Mouse (Mus musculus) forebrain, embryonic 13.5 days (tissue): ENCODE data around the gene Skiv2l. TPM values are rescaled to one million over a fixed set of nuclear protein-coding genes. Genes with fewer than 3 reads are reported as not detected.

Source experiments
- ATAC-seq: fragments of 200-750 bp; cut with Nextera tagmentation; 2 replicates; pipeline ENCODE4 v1.8.0; 2017
- H3K27ac ChIP-seq: fragments of 300-500 bp; sonication (generic); 2 replicates; pipeline ENCODE4 v1.5.1; 2015; ENCODE audit warnings: inconsistent platforms, mild to moderate bottlenecking, moderate library complexity
- H3K27me3 ChIP-seq: fragments of 300-500 bp; sonication (generic); 2 replicates; pipeline ENCODE4 v1.6.1; 2015; ENCODE audit warnings: mild to moderate bottlenecking, inconsistent platforms
- H3K36me3 ChIP-seq: fragments of 300-500 bp; sonication (generic); 2 replicates; pipeline ENCODE4 v1.6.1; 2015; ENCODE audit warnings: mild to moderate bottlenecking, inconsistent platforms; ENCODE audit not compliant: poor library complexity, severe bottlenecking
- H3K4me1 ChIP-seq: fragments of 300-500 bp; sonication (generic); 2 replicates; pipeline ENCODE4 v1.6.1; 2015; ENCODE audit warnings: inconsistent platforms
- H3K4me2 ChIP-seq: fragments of 300-500 bp; sonication (generic); 2 replicates; pipeline ENCODE4 v1.6.1; 2015; ENCODE audit warnings: inconsistent platforms, mild to moderate bottlenecking, moderate library complexity
- H3K4me3 ChIP-seq: fragments of 300-500 bp; sonication (generic); 2 replicates; pipeline ENCODE4 v1.5.1; 2015; ENCODE audit warnings: mild to moderate bottlenecking, inconsistent platforms
- H3K9ac ChIP-seq: fragments of 300-500 bp; sonication (generic); 2 replicates; pipeline ENCODE4 v1.6.1; 2015; ENCODE audit warnings: mild to moderate bottlenecking, inconsistent platforms
- H3K9me3 ChIP-seq: fragments of 300-500 bp; sonication (generic); replicated peaks from 2 replicates; pipeline ENCODE4 v1.6.1; 2016; ENCODE audit warnings: inconsistent platforms
- WGBS: fragments of 180-500 bp; shearing (Covaris S2); methylation state at CpG from one replicate; pipeline ENCODE4 v1.1.7; 2015; 5-methylcytosine and 5-hydroxymethylcytosine counted together
- polyA plus RNA-seq: library from polyadenylated mRNA; unstranded; fragments of >200 nt; fragmentation: Nextera tagmentation; extraction: Ambion mirVana; gene quantifications from 2 replicates; pipeline ENCODE4 v1.2.1, GENCODE M21; 2015

Skiv2l gene
- polyA plus RNA-seq, 1 experiment from 2014 or later = 50.1 TPM

- H3K4me3 ChIP-seq = no peak overlapping the region
- peaks cover 21% of the 10 kb centered on the region for H3K4me1 ChIP-seq
- H3K9ac ChIP-seq = no peak overlapping the region
- H3K9me3 ChIP-seq = no peaks in the 10 kb centered on the region
- ATAC-seq = no peak
- H3K27ac ChIP-seq = no peak overlapping the region
- 96% methylated on average over 2 of the region's 2 CpGs for WGBS
- H3K4me2 ChIP-seq = no peak overlapping the region
- H3K27me3 ChIP-seq = no peaks in the 10 kb centered on the region
- peaks cover 10% of the 10 kb centered on the region for H3K36me3 ChIP-seq
Observed at GRCm38 (mm10) chr17:34891377-34891776, 41.4 kb upstream of the Skiv2l start.

- no peak overlapping the region for H3K9ac ChIP-seq
- peaks cover 10% of the 10 kb centered on the region for H3K4me1 ChIP-seq
- H3K4me2 ChIP-seq = no peak overlapping the region
- no peaks in the 10 kb centered on the region for H3K27me3 ChIP-seq
- H3K9me3 ChIP-seq = no peaks in the 10 kb centered on the region
- no peaks in the 10 kb centered on the region for H3K36me3 ChIP-seq
- WGBS = 87% methylated on average over 12 of the region's 12 CpGs
- no peak overlapping the region for H3K4me3 ChIP-seq
- no peak for ATAC-seq
- H3K27ac ChIP-seq = no peak overlapping the region
Observed at GRCm38 (mm10) chr17:34890074-34890743, 40.2 kb upstream of the Skiv2l start.

GRCm38 (mm10) chr17:34887942-34888341 is 37.9 kb upstream of the Skiv2l start:
- no peak overlapping the region for H3K27ac ChIP-seq
- no peaks in the 10 kb centered on the region for H3K36me3 ChIP-seq
- H3K4me1 ChIP-seq = no peaks in the 10 kb centered on the region
- H3K4me3 ChIP-seq = no peak overlapping the region
- no peak overlapping the region for H3K4me2 ChIP-seq
- H3K27me3 ChIP-seq = no peaks in the 10 kb centered on the region
- 87% methylated on average over 5 of the region's 5 CpGs for WGBS
- no peak for ATAC-seq
- no peaks in the 10 kb centered on the region for H3K9me3 ChIP-seq
- no peak overlapping the region for H3K9ac ChIP-seq

- ATAC-seq = no peak
- Histone ChIP-seq H3K36me3 (no peaks in the 10 kb centered on the region), H3K9ac (no peak overlapping the region), H3K4me1 (no peaks in the 10 kb centered on the region), H3K27me3 (peaks cover 10% of the 10 kb centered on the region; the same call in 1 of the 2 replicates), H3K27ac (no peak overlapping the region), H3K4me2 (no peak overlapping the region), H3K4me3 (no peak overlapping the region), H3K9me3 (no peaks in the 10 kb centered on the region)
- 89% methylated on average over 3 of the region's 3 CpGs for whole genome bisulfite sequencing
Observed at GRCm38 (mm10) chr17:34885615-34886014, 35.6 kb upstream of the Skiv2l start.

GRCm38 (mm10) chr17:34884704-34885103 is 34.7 kb upstream of the Skiv2l start:
- Histone ChIP-seq H3K4me2 (no peak overlapping the region), H3K27ac (no peak overlapping the region), H3K27me3 (peaks cover 10% of the 10 kb centered on the region; the same call in 1 of the 2 replicates), H3K4me3 (no peak overlapping the region), H3K36me3 (no peaks in the 10 kb centered on the region), H3K4me1 (no peaks in the 10 kb centered on the region), H3K9ac (no peak overlapping the region), H3K9me3 (no peaks in the 10 kb centered on the region)
- ATAC-seq = no peak
- 87% methylated on average over 6 of the region's 6 CpGs for WGBS

GRCm38 (mm10) chr17:34883332-34883731 is 33.3 kb upstream of the Skiv2l start:
- H3K9ac ChIP-seq = no peak overlapping the region
- WGBS = 65% methylated on average over 3 of the region's 3 CpGs
- no peaks in the 10 kb centered on the region for H3K36me3 ChIP-seq
- H3K4me3 ChIP-seq = no peak overlapping the region
- no peak overlapping the region for H3K27ac ChIP-seq
- H3K4me1 ChIP-seq = no peaks in the 10 kb centered on the region
- no peak overlapping the region for H3K4me2 ChIP-seq
- peaks cover 10% of the 10 kb centered on the region; the same call in 1 of the 2 replicates for H3K27me3 ChIP-seq
- no peak for ATAC-seq
- no peaks in the 10 kb centered on the region for H3K9me3 ChIP-seq

- Histone ChIP-seq H3K4me1 (no peaks in the 10 kb centered on the region), H3K9me3 (no peaks in the 10 kb centered on the region), H3K36me3 (no peaks in the 10 kb centered on the region), H3K27ac (no peak within 1 kb of the TSS), H3K4me2 (no peak within 1 kb of the TSS), H3K27me3 (peaks cover 10% of the 10 kb centered on the region; the same call in 1 of the 2 replicates), H3K9ac (no peak within 1 kb of the TSS), H3K4me3 (no peak within 1 kb of the TSS)
- no peak for ATAC-seq
- 9% methylated on average over 15 of the region's 15 CpGs for WGBS
Observed at GRCm38 (mm10) chr17:34881683-34882310, 31.8 kb upstream of the Skiv2l start, which contains the start of gene Gm20547. Gene Gm20547 (minus strand): TSS chr17:34882042.

GRCm38 (mm10) chr17:34881166-34881565 is 31.2 kb upstream of the Skiv2l start:
- Histone ChIP-seq H3K9me3 (no peaks in the 10 kb centered on the region), H3K9ac (no peak overlapping the region), H3K27ac (no peak overlapping the region), H3K27me3 (peaks cover 10% of the 10 kb centered on the region; the same call in 1 of the 2 replicates), H3K4me1 (no peaks in the 10 kb centered on the region), H3K4me3 (no peak overlapping the region), H3K36me3 (no peaks in the 10 kb centered on the region), H3K4me2 (no peak overlapping the region)
- no peak for ATAC-seq

- Histone ChIP-seq H3K27ac (no peak within 1 kb of the TSS), H3K4me2 (no peak within 1 kb of the TSS), H3K4me1 (no peaks in the 10 kb centered on the region), H3K4me3 (no peak within 1 kb of the TSS), H3K9me3 (no peaks in the 10 kb centered on the region), H3K36me3 (no peaks in the 10 kb centered on the region), H3K27me3 (peaks cover 10% of the 10 kb centered on the region; the same call in 1 of the 2 replicates), H3K9ac (no peak within 1 kb of the TSS)
- no peak for ATAC-seq
- 65% methylated on average over 11 of the region's 11 CpGs for WGBS
Observed at GRCm38 (mm10) chr17:34879336-34879879, 29.4 kb upstream of the Skiv2l start, which contains the start of gene Zbtb12. Gene Zbtb12 (plus strand): TSS chr17:34879483.

- Histone ChIP-seq H3K4me3 (no peak overlapping the region), H3K4me2 (no peak overlapping the region), H3K36me3 (no peaks in the 10 kb centered on the region), H3K4me1 (no peaks in the 10 kb centered on the region), H3K9ac (no peak overlapping the region), H3K27me3 (no peaks in the 10 kb centered on the region), H3K27ac (no peak overlapping the region), H3K9me3 (no peaks in the 10 kb centered on the region)
- WGBS = 92% methylated on average over 6 of the region's 6 CpGs
- no peak for ATAC-seq
Observed at GRCm38 (mm10) chr17:34874321-34874720, 24.3 kb upstream of the Skiv2l start.

GRCm38 (mm10) chr17:34865981-34866380 is 16.0 kb upstream of the Skiv2l start:
- Histone ChIP-seq H3K4me3 (no peak overlapping the region), H3K4me2 (no peak overlapping the region), H3K36me3 (no peaks in the 10 kb centered on the region), H3K9me3 (no peaks in the 10 kb centered on the region), H3K27ac (no peak overlapping the region), H3K27me3 (0 out of 2 replicates have a peak, but pooled peaks cover 11% of the 10 kb centered on the region), H3K4me1 (no peaks in the 10 kb centered on the region), H3K9ac (no peak overlapping the region)
- 67% methylated on average over 7 of the region's 7 CpGs for WGBS
- ATAC-seq = no peak

GRCm38 (mm10) chr17:34862416-34863081 is 12.5 kb upstream of the Skiv2l start, which contains the start of gene Cfb:
Gene Cfb (minus strand): TSS chr17:34862518.
- Histone ChIP-seq H3K9ac (no peak within 1 kb of the TSS), H3K27me3 (0 out of 2 replicates have a peak, but pooled peaks cover 11% of the 10 kb centered on the region), H3K4me3 (no peak within 1 kb of the TSS), H3K27ac (no peak within 1 kb of the TSS), H3K9me3 (no peaks in the 10 kb centered on the region), H3K4me2 (no peak within 1 kb of the TSS), H3K4me1 (no peaks in the 10 kb centered on the region), H3K36me3 (peaks cover 6% of the 10 kb centered on the region)
- no peak for ATAC-seq
- 75% methylated on average over 8 of the region's 8 CpGs for WGBS
